Mouse (Mus musculus) megakaryocyte, embryonic 14.5 days (primary cell): Measurements from ENCODE around the gene Pde4a.

ENCODE experiments used
- FLI1 ChIP-seq: IDR thresholded peaks from 2 replicates; pipeline ENCODE4 v1.6.1; 2012; ENCODE audit warnings: low read length, inconsistent platforms, mixed read lengths
- GATA1 ChIP-seq: IDR thresholded peaks from 3 replicates; pipeline ENCODE4 v1.6.1; 2012; ENCODE audit warnings: mixed read lengths, low read length, inconsistent platforms, borderline replicate concordance

DNA sequence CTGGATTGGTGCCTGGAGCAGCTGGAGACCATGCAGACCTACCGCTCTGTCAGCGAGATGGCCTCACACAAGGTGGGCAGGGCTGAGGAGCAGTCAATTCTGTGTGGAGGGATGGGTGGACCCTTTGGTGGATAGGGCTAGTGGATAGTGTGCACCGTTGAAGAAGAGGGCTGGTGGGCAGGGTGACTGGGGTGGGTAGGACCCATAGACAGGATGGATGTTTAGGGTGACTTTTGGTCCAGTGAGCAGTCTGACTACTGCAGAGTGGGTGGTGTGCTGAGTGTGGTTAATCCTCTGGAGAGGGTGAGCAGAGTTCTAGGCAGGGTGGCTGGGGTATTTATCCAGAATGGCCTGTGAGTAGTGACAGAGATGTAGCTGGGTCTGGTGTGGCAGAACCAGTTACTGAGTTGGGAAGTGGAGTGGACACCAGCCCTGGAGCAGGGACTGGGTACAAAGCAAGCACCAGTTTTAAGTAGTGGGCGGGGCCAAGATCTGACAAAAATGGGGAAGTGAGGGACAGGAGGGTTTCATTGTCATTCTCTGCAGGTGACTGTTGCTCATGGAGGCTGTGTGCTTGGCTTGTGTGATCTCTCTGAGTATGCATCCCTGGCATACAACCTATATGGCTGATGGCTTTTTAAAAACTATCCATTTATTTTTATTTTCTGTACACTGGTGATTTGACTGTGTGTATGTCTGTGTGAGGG, 29.4 kb downstream of the Pde4a start:
- TF ChIP-seq GATA1 = no peak
- TF ChIP-seq FLI1 = no peak
